Mouse (Mus musculus): ENCODE measurements around the gene Arhgef17. TPM values are rescaled to one million over a fixed set of nuclear protein-coding genes. Genes with fewer than 3 reads are reported as not detected.

Gene Arhgef17
- polyA plus RNA-seq, 1 experiment from 2014 or later = 6.5 TPM

- Histone ChIP-seq H3K9me3 (no peaks in the 10 kb centered on the region), H3K4me2 (no peak overlapping the region), H3K27ac (no peak overlapping the region), H3K36me3 (replicated peaks) (no peaks in the 10 kb centered on the region), H3K4me1 (no peaks in the 10 kb centered on the region), H3K9ac (no peak overlapping the region), H3K27me3 (0 out of 2 replicates have a peak, but pooled peaks cover 5% of the 10 kb centered on the region), H3K4me3 (replicated peaks) (no peak overlapping the region)
- ATAC-seq (ENCODE audit: low FRiP score) = no peak
- 81% methylated on average over 7 of the region's 7 CpGs for WGBS
Observed at GRCm38 (mm10) chr7:100961146-100961545, 29.2 kb upstream of the Arhgef17 start.

GRCm38 (mm10) chr7:100960462-100960861 is 28.6 kb upstream of the Arhgef17 start:
- Histone ChIP-seq H3K9ac (no peak overlapping the region), H3K4me1 (no peaks in the 10 kb centered on the region), H3K36me3 (replicated peaks) (no peaks in the 10 kb centered on the region), H3K27ac (no peak overlapping the region), H3K4me2 (no peak overlapping the region), H3K9me3 (no peaks in the 10 kb centered on the region), H3K4me3 (replicated peaks) (no peak overlapping the region), H3K27me3 (0 out of 2 replicates have a peak, but pooled peaks cover 5% of the 10 kb centered on the region)
- ATAC-seq (ENCODE audit: low FRiP score) = no peak
- WGBS = 76% methylated on average over 2 of the region's 2 CpGs

- H3K4me3 ChIP-seq (replicated peaks) = no peak overlapping the region
- no peak overlapping the region for H3K9ac ChIP-seq
- ATAC-seq (ENCODE audit: low FRiP score) = no peak
- WGBS = 92% methylated on average over 2 of the region's 2 CpGs
- H3K27ac ChIP-seq = no peak overlapping the region
- no peaks in the 10 kb centered on the region for H3K36me3 ChIP-seq (replicated peaks)
- H3K27me3 ChIP-seq = no peaks in the 10 kb centered on the region
- H3K4me2 ChIP-seq = no peak overlapping the region
- H3K9me3 ChIP-seq = no peaks in the 10 kb centered on the region
- no peaks in the 10 kb centered on the region for H3K4me1 ChIP-seq
Observed at GRCm38 (mm10) chr7:100958426-100958825, 26.5 kb upstream of the Arhgef17 start.

GRCm38 (mm10) chr7:100952686-100953085 is 20.8 kb upstream of the Arhgef17 start:
- Histone ChIP-seq H3K27ac (no peak overlapping the region), H3K9me3 (no peaks in the 10 kb centered on the region), H3K9ac (no peak overlapping the region), H3K4me2 (no peak overlapping the region), H3K4me1 (no peaks in the 10 kb centered on the region), H3K27me3 (no peaks in the 10 kb centered on the region), H3K36me3 (replicated peaks) (no peaks in the 10 kb centered on the region), H3K4me3 (replicated peaks) (no peak overlapping the region)
- WGBS = 88% methylated on average over 7 of the region's 7 CpGs
- no peak for ATAC-seq (ENCODE audit: low FRiP score)

GRCm38 (mm10) chr7:100951903-100952302 is 20.0 kb upstream of the Arhgef17 start:
- H3K9me3 ChIP-seq = no peaks in the 10 kb centered on the region
- H3K4me2 ChIP-seq = no peak overlapping the region
- no peak for ATAC-seq (ENCODE audit: low FRiP score)
- no peak overlapping the region for H3K4me3 ChIP-seq (replicated peaks)
- 71% methylated on average over 2 of the region's 2 CpGs for WGBS
- no peaks in the 10 kb centered on the region for H3K36me3 ChIP-seq (replicated peaks)
- H3K9ac ChIP-seq = no peak overlapping the region
- H3K27ac ChIP-seq = no peak overlapping the region
- H3K4me1 ChIP-seq = no peaks in the 10 kb centered on the region
- H3K27me3 ChIP-seq = no peaks in the 10 kb centered on the region

GRCm38 (mm10) chr7:100950481-100951010 is 18.6 kb upstream of the Arhgef17 start:
- no peak for ATAC-seq (ENCODE audit: low FRiP score)
- Histone ChIP-seq H3K36me3 (replicated peaks) (no peaks in the 10 kb centered on the region), H3K27me3 (no peaks in the 10 kb centered on the region), H3K4me2 (no peak overlapping the region), H3K4me1 (no peaks in the 10 kb centered on the region; the same call in 1 of the 2 replicates), H3K27ac (no peak overlapping the region), H3K4me3 (replicated peaks) (no peak overlapping the region), H3K9me3 (no peaks in the 10 kb centered on the region), H3K9ac (no peak overlapping the region)
- WGBS = 74% methylated on average over 12 of the region's 12 CpGs

- H3K36me3 ChIP-seq (replicated peaks) = no peaks in the 10 kb centered on the region
- H3K4me2 ChIP-seq = no peak overlapping the region
- no peak overlapping the region for H3K4me3 ChIP-seq (replicated peaks)
- no peak overlapping the region for H3K27ac ChIP-seq
- H3K4me1 ChIP-seq = no peaks in the 10 kb centered on the region; the same call in 1 of the 2 replicates
- WGBS = 72% methylated on average over 5 of the region's 5 CpGs
- H3K9ac ChIP-seq = no peak overlapping the region
- no peak for ATAC-seq (ENCODE audit: low FRiP score)
- no peaks in the 10 kb centered on the region for H3K27me3 ChIP-seq
- no peaks in the 10 kb centered on the region for H3K9me3 ChIP-seq
Observed at GRCm38 (mm10) chr7:100950031-100950430, 18.1 kb upstream of the Arhgef17 start.

- Histone ChIP-seq H3K9me3 (no peaks in the 10 kb centered on the region), H3K4me2 (no peak overlapping the region), H3K4me1 (peaks cover 10% of the 10 kb centered on the region), H3K4me3 (replicated peaks) (no peak overlapping the region), H3K36me3 (replicated peaks) (no peaks in the 10 kb centered on the region), H3K9ac (no peak overlapping the region), H3K27ac (no peak overlapping the region), H3K27me3 (no peaks in the 10 kb centered on the region)
- ATAC-seq (ENCODE audit: low FRiP score) = no peak
- 87% methylated on average over 5 of the region's 5 CpGs for WGBS
Observed at GRCm38 (mm10) chr7:100944738-100945137, 12.8 kb upstream of the Arhgef17 start.

GRCm38 (mm10) chr7:100944306-100944705 is 12.4 kb upstream of the Arhgef17 start:
- Histone ChIP-seq H3K36me3 (replicated peaks) (no peaks in the 10 kb centered on the region), H3K4me3 (replicated peaks) (no peak overlapping the region), H3K27me3 (no peaks in the 10 kb centered on the region), H3K9ac (no peak overlapping the region), H3K27ac (no peak overlapping the region), H3K9me3 (no peaks in the 10 kb centered on the region), H3K4me2 (no peak overlapping the region), H3K4me1 (peaks cover 10% of the 10 kb centered on the region)
- 57% methylated on average over 2 of the region's 2 CpGs for whole genome bisulfite sequencing
- ATAC-seq (ENCODE audit: low FRiP score) = no peak

GRCm38 (mm10) chr7:100942789-100943615 is 11.1 kb upstream of the Arhgef17 start:
- H3K4me1 ChIP-seq = peaks cover 10% of the 10 kb centered on the region
- no peaks in the 10 kb centered on the region for H3K36me3 ChIP-seq (replicated peaks)
- 58% methylated on average over 12 of the region's 12 CpGs for WGBS
- no peak overlapping the region for H3K4me3 ChIP-seq (replicated peaks)
- no peak overlapping the region for H3K9ac ChIP-seq
- H3K27me3 ChIP-seq = no peaks in the 10 kb centered on the region
- no peaks in the 10 kb centered on the region for H3K9me3 ChIP-seq
- H3K4me2 ChIP-seq = no peak overlapping the region
- ATAC-seq (ENCODE audit: low FRiP score) = peak; percentile 70
- peak overlapping the region; percentile 6; the same call in 1 of the 2 replicates for H3K27ac ChIP-seq

GRCm38 (mm10) chr7:100941169-100941568 is 9.3 kb upstream of the Arhgef17 start:
- no peak overlapping the region for H3K4me3 ChIP-seq (replicated peaks)

GRCm38 (mm10) chr7:100938106-100938505 is 6.2 kb upstream of the Arhgef17 start:
- no peak overlapping the region for H3K9ac ChIP-seq
- no peak overlapping the region for H3K4me3 ChIP-seq (replicated peaks)
- H3K36me3 ChIP-seq (replicated peaks) = no peaks in the 10 kb centered on the region
- 87% methylated on average over 16 of the region's 16 CpGs for WGBS
- H3K9me3 ChIP-seq = no peaks in the 10 kb centered on the region
- H3K4me2 ChIP-seq = no peak overlapping the region
- ATAC-seq (ENCODE audit: low FRiP score) = no peak
- 0 out of 2 replicates have a peak, but pooled peaks cover 9% of the 10 kb centered on the region for H3K27me3 ChIP-seq
- H3K27ac ChIP-seq = no peak overlapping the region
- H3K4me1 ChIP-seq = peaks cover 5% of the 10 kb centered on the region

More at GRCm38 (mm10) chr7:100941169-100941568, 9.3 kb upstream of the Arhgef17 start:
- ATAC-seq (ENCODE audit: low FRiP score) = no peak
- no peaks in the 10 kb centered on the region for H3K36me3 ChIP-seq (replicated peaks)
- H3K4me1 ChIP-seq = peaks cover 10% of the 10 kb centered on the region
- H3K4me2 ChIP-seq = no peak overlapping the region
- H3K27ac ChIP-seq = no peak overlapping the region
- H3K27me3 ChIP-seq = no peaks in the 10 kb centered on the region
- H3K9ac ChIP-seq = no peak overlapping the region
- no peaks in the 10 kb centered on the region for H3K9me3 ChIP-seq
- 40% methylated on average over 5 of the region's 5 CpGs for WGBS
